Mouse (Mus musculus) cerebellum, adult 11 months (tissue): Measurements from ENCODE around the gene Mcat.
A peak's percentile ranks its signal among the peaks of the same experiment; 100 is the strongest.
"Not testable (repeated sequence)": the region's sequence is repeated elsewhere in the genome, so short reads cannot be mapped to it uniquely, and the experiment has no call there.

Experiments used
- DNase-seq: peaks from one replicate; pipeline ENCODE4 v3.0.0; 2022

Mcat gene

DNA sequence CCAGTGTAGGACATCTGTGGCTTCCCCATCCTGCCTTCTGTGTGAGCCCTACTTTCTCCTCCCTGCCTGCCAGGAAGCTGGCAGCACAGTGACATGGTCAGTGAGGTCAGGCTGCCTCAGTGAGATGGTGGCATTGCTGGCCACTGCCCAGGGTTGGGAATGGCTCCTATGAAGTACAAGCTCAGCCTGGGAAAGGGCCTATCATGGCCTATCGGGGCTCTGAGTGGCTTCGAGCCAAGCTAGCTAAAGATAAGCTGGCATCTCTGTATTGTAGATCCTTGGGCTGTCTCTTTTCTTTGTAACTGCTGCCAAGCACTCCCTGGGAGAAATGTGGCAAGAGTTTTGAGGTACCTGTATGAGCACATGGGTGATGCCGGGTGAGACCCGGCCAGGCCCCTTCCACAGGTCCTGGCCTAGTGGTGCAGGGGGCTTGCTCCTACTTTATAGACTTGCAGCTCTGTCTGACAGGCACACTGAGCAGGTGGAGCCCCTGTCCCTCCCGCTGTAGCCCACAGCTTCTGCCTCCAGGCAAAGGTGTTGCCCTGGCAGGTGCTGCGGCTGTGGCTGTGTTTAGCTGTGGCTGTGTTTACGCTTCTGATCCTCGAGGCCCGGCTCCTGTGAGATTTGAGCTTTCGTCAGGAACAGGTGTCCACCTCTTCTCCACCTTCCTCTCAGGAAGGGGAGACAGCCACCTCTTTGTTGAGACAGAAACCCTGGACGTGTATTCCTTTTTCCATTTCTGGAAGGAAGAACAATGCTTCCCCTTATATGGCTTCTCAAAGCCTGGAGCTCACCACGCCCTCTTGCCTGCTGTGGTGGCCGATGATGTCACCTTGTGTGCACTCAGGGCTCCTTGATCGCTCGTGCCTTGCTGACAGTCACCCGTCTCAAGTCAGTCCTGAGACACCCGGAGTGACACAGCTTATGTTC is 28.4 kb downstream of the Mcat start:
- DNase-seq: no peak

- no peak for DNase-seq
These were observed 31.0 kb downstream of the Mcat start for GRCm38 (mm10) chr15:83532606-83533005.

GRCm38 (mm10) chr15:83531961-83532469 is 31.6 kb downstream of the Mcat start:
- no peak for DNase-seq

- no peak for DNase-seq
These were observed 32.9 kb downstream of the Mcat start for GRCm38 (mm10) chr15:83530688-83531087.

- no peak for DNase-seq
These were observed 33.4 kb downstream of the Mcat start for GRCm38 (mm10) chr15:83530233-83530632.

DNA sequence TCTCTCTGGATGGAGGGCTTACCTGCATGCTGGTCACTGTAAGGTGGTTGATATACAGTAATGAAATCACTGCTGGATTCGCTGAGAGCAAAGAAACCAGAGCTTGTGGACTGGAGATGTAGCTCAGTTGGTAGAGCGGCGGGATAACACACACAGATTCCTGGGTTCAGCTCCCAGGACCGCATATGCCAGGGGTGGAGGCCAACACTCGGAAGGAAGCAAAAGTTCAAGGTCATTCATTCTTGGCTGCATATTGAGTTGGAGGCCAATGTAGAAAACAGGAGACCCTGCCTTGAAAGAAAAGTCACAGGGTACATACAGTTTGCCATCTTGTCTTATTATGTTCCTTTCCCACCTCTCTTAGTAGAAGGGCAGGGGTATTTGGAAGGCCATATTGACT is 33.8 kb downstream of the Mcat start:
- DNase-seq: no peak

- DNase-seq: no peak
These were observed 34.7 kb downstream of the Mcat start for GRCm38 (mm10) chr15:83528892-83529291.

- no peak for DNase-seq
These were observed 35.8 kb downstream of the Mcat start for GRCm38 (mm10) chr15:83527747-83528146.

- no peak for DNase-seq
These were observed 36.5 kb downstream of the Mcat start for GRCm38 (mm10) chr15:83527092-83527437.

DNA sequence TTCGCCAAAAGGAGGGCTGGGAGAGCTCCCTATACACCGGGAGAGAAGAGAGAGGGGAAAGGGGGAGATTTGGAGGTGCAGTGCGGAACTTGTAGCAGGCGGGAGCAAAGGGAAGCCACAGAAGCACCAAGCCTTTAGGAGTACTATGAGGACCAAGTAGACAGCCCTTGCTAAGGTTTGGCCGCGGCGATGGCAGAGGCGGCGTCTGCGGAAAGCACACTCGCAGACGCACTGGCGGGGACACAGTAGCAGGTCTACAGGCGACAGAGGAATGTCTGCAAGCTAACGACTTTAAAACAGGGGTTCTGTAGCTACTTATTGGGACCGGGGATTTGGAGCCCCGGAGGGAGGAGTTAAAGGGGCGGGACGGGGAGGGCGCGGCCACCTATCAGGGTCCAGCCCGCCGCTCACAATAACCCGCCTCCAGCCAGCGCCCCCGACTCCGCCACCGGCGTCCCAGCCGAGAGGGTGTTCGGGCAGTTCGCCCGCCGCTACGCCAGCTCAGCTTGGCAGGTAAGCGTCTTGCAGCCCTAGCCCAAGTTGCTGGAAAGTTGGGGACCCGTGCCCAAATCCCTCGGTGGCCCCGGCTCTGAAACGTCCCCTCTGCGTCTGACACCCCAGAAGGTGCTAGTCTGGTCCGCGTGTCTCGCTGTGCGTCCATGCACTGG is 37.0 kb downstream of the Mcat start, which contains the start of gene Bik:
Gene Bik, plus strand, starts transcription at position 439 of the 668 bp plus-strand sequence.
- DNase-seq: no peak

GRCm38 (mm10) chr15:83524333-83524729 is 39.3 kb downstream of the Mcat start:
- DNase-seq: no peak

DNA sequence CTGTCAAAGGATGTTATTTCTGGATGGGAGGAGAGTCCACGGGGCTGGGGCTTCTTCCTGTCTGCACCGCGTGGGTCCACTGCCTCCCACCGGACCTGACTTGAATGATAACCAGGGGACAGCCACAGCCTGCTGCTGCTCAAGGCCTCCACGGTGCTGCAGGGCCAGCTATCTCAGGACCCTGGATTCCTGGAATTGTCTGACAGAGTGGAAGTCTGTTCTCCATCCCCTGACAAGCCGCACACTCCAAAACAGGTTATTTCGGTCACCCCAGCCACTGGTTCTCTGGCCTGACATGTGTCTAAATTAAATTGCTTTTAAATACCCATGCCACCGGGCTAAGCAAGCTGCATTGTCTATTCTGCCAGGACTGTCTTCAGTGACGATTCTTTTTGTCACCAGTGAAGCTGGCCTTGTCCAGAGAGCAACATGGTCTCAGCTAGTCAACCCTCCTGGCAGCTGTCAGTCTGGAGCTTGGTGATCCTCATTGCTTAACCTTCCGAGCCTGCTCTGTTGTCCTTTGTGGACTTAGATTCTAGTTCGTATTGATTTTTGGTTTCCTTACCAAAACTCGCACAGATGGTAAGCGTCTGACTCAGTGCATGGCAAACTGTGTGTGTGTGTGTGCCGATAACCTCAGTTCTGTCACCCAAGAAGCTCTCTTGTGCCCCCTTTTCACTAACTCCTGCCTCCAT is 39.8 kb downstream of the Mcat start:
- no peak for DNase-seq

GRCm38 (mm10) chr15:83523196-83523595 is 40.4 kb downstream of the Mcat start:
- no peak for DNase-seq

DNA sequence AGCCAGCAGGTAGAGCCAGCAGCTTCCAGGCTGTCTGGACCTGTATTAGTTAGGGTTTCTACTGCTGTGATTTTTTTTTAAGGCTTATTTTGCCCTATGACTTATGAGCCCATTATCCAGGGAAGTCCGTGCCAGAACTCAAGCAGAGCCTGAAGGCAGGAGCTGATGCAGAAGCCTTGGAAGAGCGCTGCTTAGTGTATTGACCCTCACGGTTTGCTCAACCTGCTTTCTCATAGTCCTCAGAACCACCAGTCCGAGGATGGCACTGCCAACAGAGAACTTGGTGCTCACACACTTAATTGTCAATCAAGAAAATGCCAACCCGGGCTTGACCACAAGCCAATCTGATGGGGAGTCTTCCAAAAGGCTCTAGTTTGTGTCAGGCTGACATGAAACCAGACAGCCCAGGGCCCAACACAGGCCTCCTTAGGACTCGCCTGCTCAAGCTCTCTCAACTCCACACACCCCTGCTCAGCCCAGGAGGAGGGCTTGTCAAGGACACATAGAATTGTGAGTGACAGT is 42.7 kb downstream of the Mcat start:
- DNase-seq: no peak

DNA sequence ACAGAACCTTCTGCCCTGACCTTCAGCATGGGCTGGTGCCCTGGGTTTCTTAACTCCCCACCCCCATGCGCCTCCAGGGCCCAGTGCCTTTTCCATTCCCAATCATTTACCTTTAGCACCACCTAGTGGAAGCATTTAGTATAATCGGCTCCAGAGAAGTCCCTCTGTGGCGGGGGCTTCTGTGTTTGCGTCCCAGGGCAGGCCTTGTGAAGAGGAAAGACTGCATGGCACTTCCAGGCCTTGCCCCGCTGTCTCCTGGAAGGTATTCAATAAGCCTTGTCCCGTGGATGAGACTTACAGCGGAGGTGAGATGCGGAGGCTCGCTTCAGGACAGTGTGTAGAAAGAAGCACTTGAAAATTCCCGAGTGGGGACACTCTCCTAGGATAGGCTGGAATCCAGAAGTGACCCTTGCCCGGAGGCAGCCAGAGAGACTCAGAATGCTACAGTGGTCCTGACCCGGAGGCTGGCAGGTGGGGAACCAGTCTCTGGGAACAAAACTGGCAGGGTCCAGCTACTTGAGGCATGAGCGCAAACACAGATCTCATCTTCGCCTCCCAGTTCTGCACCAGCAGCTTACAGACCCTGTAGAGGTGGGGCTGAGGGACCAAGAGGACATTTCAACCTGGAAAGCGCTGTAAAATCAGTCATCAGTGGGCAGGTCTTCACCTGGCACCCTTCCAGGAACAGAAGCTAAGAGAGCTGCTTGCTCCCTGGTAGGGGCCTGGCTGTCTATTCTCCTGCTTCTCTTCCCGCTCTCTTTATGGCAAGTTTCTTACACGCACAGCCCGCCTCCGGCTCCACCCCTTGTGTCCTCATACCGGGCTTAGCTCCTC is 45.2 kb downstream of the Mcat start:
- peak; percentile 30 for DNase-seq

DNA sequence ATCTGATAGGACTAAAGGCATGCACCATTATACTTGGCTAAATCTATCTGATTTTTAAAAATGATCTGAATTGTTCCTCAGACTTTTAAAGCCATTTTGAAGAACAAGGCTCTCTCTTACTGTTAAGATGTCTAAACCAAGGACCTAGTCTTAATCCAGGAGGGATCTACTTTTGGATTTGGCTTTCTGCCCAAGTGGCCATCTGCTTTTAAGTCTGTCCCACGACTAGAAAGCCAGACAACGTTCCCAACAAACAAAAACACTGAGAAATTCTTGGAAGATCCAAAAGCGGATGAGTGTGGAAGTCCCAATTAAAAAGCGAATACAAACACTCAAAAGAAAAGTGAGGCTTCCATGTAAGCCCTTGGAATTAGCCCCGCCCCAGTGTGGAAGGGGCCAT is 48.6 kb downstream of the Mcat start:
- no peak for DNase-seq

DNA sequence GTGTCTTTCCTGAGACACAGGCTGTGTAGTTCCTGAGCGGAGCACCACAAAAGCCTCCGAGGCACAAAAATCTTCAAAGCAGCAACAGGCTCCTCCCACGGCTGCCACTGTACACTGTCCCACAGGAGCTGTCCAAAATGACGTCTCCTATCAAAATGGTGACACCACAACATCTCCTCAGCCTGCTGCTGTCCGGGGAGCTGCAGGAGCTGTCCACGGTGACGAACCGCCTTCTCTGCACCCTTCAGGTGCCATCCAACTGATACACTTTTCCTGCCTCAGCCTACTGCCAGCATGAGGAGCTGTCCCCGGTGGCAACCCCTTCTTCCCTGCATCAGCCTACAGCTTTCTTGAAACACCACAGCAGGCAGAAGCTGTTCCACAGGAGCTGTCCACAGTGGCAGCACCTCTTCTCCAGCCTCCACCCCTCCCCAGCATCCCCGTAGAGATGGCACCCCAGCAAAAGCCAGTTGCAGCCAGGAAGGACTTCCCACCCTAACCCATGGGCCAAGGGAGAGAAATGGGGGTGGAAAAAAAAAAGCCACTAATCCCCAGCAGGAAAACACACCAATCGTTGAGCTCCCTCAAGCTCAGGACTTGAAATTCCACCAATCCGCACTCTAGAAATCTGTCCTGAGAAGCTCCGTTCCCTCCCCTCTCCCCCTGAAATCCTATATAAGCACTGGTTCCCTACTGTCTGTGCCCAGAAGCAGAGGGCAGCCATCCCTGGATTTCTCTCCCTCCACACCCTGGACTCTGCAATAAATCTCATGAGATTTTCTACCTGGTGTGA is 50.9 kb downstream of the Mcat start:
- DNase-seq: no peak

GRCm38 (mm10) chr15:83510805-83511405 is 52.7 kb downstream of the Mcat start, which contains the start of gene Ttll1:
TSS of gene Ttll1 (minus strand) at chr15:83510893.
- DNase-seq: peak; percentile 89

GRCm38 (mm10) chr15:83509950-83510804 is 53.4 kb downstream of the Mcat start:
- DNase-seq: no peak

- not testable (repeated sequence) for DNase-seq
These were observed 62.1 kb downstream of the Mcat start for GRCm38 (mm10) chr15:83501483-83501882.
